Mouse (Mus musculus): ENCODE measurements at regions not wholly inside any gene's neighbourhood (a gene's known extent, or its start where the extent isn't known, plus 50 kb on each side); places are given as distances from the start of the nearest gene placed in this dataset.

- Histone ChIP-seq H3K27ac (replicated peaks in 1 of 2; ENCODE audit: control insufficient read depth in 1 of 2, insufficient read depth in 1 of 2, low read depth in 2 of 2, low read length in 2 of 2) (no peak overlapping the region), H3K9ac (ENCODE audit: low read length) (no peak overlapping the region), H3K27me3 (ENCODE audit: control insufficient read depth, insufficient read depth, low read length) (no peaks in the 10 kb centered on the region), H3K9me3 (ENCODE audit: control insufficient read depth, low read length) (no peaks in the 10 kb centered on the region), H3K4me3 (ENCODE audit: control insufficient read depth in 1 of 2, insufficient read depth in 1 of 2, low read depth in 1 of 2, low read length in 2 of 2) (no peak overlapping the region), H3K36me3 (ENCODE audit: control insufficient read depth, insufficient read depth, low read length) (no peaks in the 10 kb centered on the region), H3K4me1 (ENCODE audit: control insufficient read depth in 2 of 2, insufficient read depth in 2 of 2, low read length in 2 of 2) (no peaks in the 10 kb centered on the region), H3K4me2 (ENCODE audit: low read length) (no peak overlapping the region)
- no peak for ATAC-seq (ENCODE audit: insufficient number of reproducible peaks, insufficient read depth, low FRiP score, low read depth)
- WGBS: 80% methylated on average over 2 of the region's 2 CpGs
Observed at GRCm38 (mm10) chr10:103910098-103910497, 232.7 kb upstream of the Gm21293 start.

- no peak for ATAC-seq (ENCODE audit: insufficient number of reproducible peaks, insufficient read depth, low FRiP score, low read depth)
- Histone ChIP-seq H3K36me3 (ENCODE audit: control insufficient read depth, insufficient read depth, low read length) (no peaks in the 10 kb centered on the region), H3K4me2 (ENCODE audit: low read length) (peak overlapping the region; percentile 7; the same call in 1 of the 2 replicates), H3K27ac (replicated peaks in 1 of 2; ENCODE audit: control insufficient read depth in 1 of 2, insufficient read depth in 1 of 2, low read depth in 2 of 2, low read length in 2 of 2) (no peak overlapping the region), H3K27me3 (ENCODE audit: control insufficient read depth, insufficient read depth, low read length) (no peaks in the 10 kb centered on the region), H3K4me1 (ENCODE audit: control insufficient read depth in 2 of 2, insufficient read depth in 2 of 2, low read length in 2 of 2) (no peaks in the 10 kb centered on the region), H3K9ac (ENCODE audit: low read length) (no peak overlapping the region), H3K4me3 (ENCODE audit: control insufficient read depth in 1 of 2, insufficient read depth in 1 of 2, low read depth in 1 of 2, low read length in 2 of 2) (no peak overlapping the region), H3K9me3 (ENCODE audit: control insufficient read depth, low read length) (no peaks in the 10 kb centered on the region)
- WGBS: 19% methylated on average over 4 of the region's 4 CpGs
Observed at GRCm38 (mm10) chr10:103958183-103958582, 184.6 kb upstream of the Gm21293 start.

GRCm38 (mm10) chr10:103976059-103976458 is 166.7 kb upstream of the Gm21293 start:
- no peaks in the 10 kb centered on the region for H3K4me1 ChIP-seq (ENCODE audit: control insufficient read depth in 2 of 2, insufficient read depth in 2 of 2, low read length in 2 of 2)
- H3K4me2 ChIP-seq (ENCODE audit: low read length): no peak overlapping the region
- ATAC-seq (ENCODE audit: insufficient number of reproducible peaks, insufficient read depth, low FRiP score, low read depth): no peak
- no peaks in the 10 kb centered on the region for H3K36me3 ChIP-seq (ENCODE audit: control insufficient read depth, insufficient read depth, low read length)
- H3K4me3 ChIP-seq (ENCODE audit: control insufficient read depth in 1 of 2, insufficient read depth in 1 of 2, low read depth in 1 of 2, low read length in 2 of 2): no peak overlapping the region
- H3K27ac ChIP-seq (replicated peaks in 1 of 2; ENCODE audit: control insufficient read depth in 1 of 2, insufficient read depth in 1 of 2, low read depth in 2 of 2, low read length in 2 of 2): no peak overlapping the region
- no peak overlapping the region for H3K9ac ChIP-seq (ENCODE audit: low read length)
- H3K9me3 ChIP-seq (ENCODE audit: control insufficient read depth, low read length): no peaks in the 10 kb centered on the region
- no peaks in the 10 kb centered on the region for H3K27me3 ChIP-seq (ENCODE audit: control insufficient read depth, insufficient read depth, low read length)
- WGBS: 88% methylated on average over 6 of the region's 6 CpGs

- no peak overlapping the region for H3K9ac ChIP-seq (ENCODE audit: low read length)
- no peaks in the 10 kb centered on the region for H3K27me3 ChIP-seq (ENCODE audit: control insufficient read depth, insufficient read depth, low read length)
- H3K36me3 ChIP-seq (ENCODE audit: control insufficient read depth, insufficient read depth, low read length): no peaks in the 10 kb centered on the region
- ATAC-seq (ENCODE audit: insufficient number of reproducible peaks, insufficient read depth, low FRiP score, low read depth): no peak
- H3K4me1 ChIP-seq (ENCODE audit: control insufficient read depth in 2 of 2, insufficient read depth in 2 of 2, low read length in 2 of 2): no peaks in the 10 kb centered on the region
- no peak overlapping the region for H3K4me2 ChIP-seq (ENCODE audit: low read length)
- H3K4me3 ChIP-seq (ENCODE audit: control insufficient read depth in 1 of 2, insufficient read depth in 1 of 2, low read depth in 1 of 2, low read length in 2 of 2): no peak overlapping the region
- WGBS: 56% methylated on average over 1 of the region's 1 CpGs
- no peak overlapping the region for H3K27ac ChIP-seq (replicated peaks in 1 of 2; ENCODE audit: control insufficient read depth in 1 of 2, insufficient read depth in 1 of 2, low read depth in 2 of 2, low read length in 2 of 2)
- H3K9me3 ChIP-seq (ENCODE audit: control insufficient read depth, low read length): no peaks in the 10 kb centered on the region
Observed at GRCm38 (mm10) chr10:103984287-103984956, 158.4 kb upstream of the Gm21293 start.

GRCm38 (mm10) chr10:104019540-104019939 is 123.2 kb upstream of the Gm21293 start:
- Histone ChIP-seq H3K4me1 (ENCODE audit: control insufficient read depth in 2 of 2, insufficient read depth in 2 of 2, low read length in 2 of 2) (no peaks in the 10 kb centered on the region), H3K4me2 (ENCODE audit: low read length) (no peak overlapping the region), H3K27me3 (ENCODE audit: control insufficient read depth, insufficient read depth, low read length) (no peaks in the 10 kb centered on the region), H3K36me3 (ENCODE audit: control insufficient read depth, insufficient read depth, low read length) (no peaks in the 10 kb centered on the region), H3K27ac (replicated peaks in 1 of 2; ENCODE audit: control insufficient read depth in 1 of 2, insufficient read depth in 1 of 2, low read depth in 2 of 2, low read length in 2 of 2) (no peak overlapping the region), H3K9ac (ENCODE audit: low read length) (no peak overlapping the region), H3K4me3 (ENCODE audit: control insufficient read depth in 1 of 2, insufficient read depth in 1 of 2, low read depth in 1 of 2, low read length in 2 of 2) (no peak overlapping the region), H3K9me3 (ENCODE audit: control insufficient read depth, low read length) (no peaks in the 10 kb centered on the region)
- no peak for ATAC-seq (ENCODE audit: insufficient number of reproducible peaks, insufficient read depth, low FRiP score, low read depth)

- ATAC-seq (ENCODE audit: insufficient number of reproducible peaks, insufficient read depth, low FRiP score, low read depth): no peak
- no peak overlapping the region for H3K4me2 ChIP-seq (ENCODE audit: low read length)
- H3K9me3 ChIP-seq (ENCODE audit: control insufficient read depth, low read length): no peaks in the 10 kb centered on the region
- H3K36me3 ChIP-seq (ENCODE audit: control insufficient read depth, insufficient read depth, low read length): no peaks in the 10 kb centered on the region
- no peaks in the 10 kb centered on the region for H3K4me1 ChIP-seq (ENCODE audit: control insufficient read depth in 2 of 2, insufficient read depth in 2 of 2, low read length in 2 of 2)
- no peak overlapping the region for H3K27ac ChIP-seq (replicated peaks in 1 of 2; ENCODE audit: control insufficient read depth in 1 of 2, insufficient read depth in 1 of 2, low read depth in 2 of 2, low read length in 2 of 2)
- H3K4me3 ChIP-seq (ENCODE audit: control insufficient read depth in 1 of 2, insufficient read depth in 1 of 2, low read depth in 1 of 2, low read length in 2 of 2): no peak overlapping the region
- no peak overlapping the region for H3K9ac ChIP-seq (ENCODE audit: low read length)
- H3K27me3 ChIP-seq (ENCODE audit: control insufficient read depth, insufficient read depth, low read length): no peaks in the 10 kb centered on the region
Observed at GRCm38 (mm10) chr10:104021593-104021992, 121.2 kb upstream of the Gm21293 start.

- H3K36me3 ChIP-seq (ENCODE audit: control insufficient read depth, insufficient read depth, low read length): no peaks in the 10 kb centered on the region
- no peak overlapping the region for H3K9ac ChIP-seq (ENCODE audit: low read length)
- 41% methylated on average over 1 of the region's 1 CpGs for WGBS
- H3K27me3 ChIP-seq (ENCODE audit: control insufficient read depth, insufficient read depth, low read length): no peaks in the 10 kb centered on the region
- H3K4me2 ChIP-seq (ENCODE audit: low read length): no peak overlapping the region
- H3K9me3 ChIP-seq (ENCODE audit: control insufficient read depth, low read length): no peaks in the 10 kb centered on the region
- no peak for ATAC-seq (ENCODE audit: insufficient number of reproducible peaks, insufficient read depth, low FRiP score, low read depth)
- no peaks in the 10 kb centered on the region for H3K4me1 ChIP-seq (ENCODE audit: control insufficient read depth in 2 of 2, insufficient read depth in 2 of 2, low read length in 2 of 2)
- H3K27ac ChIP-seq (replicated peaks in 1 of 2; ENCODE audit: control insufficient read depth in 1 of 2, insufficient read depth in 1 of 2, low read depth in 2 of 2, low read length in 2 of 2): no peak overlapping the region
- H3K4me3 ChIP-seq (ENCODE audit: control insufficient read depth in 1 of 2, insufficient read depth in 1 of 2, low read depth in 1 of 2, low read length in 2 of 2): no peak overlapping the region
Observed at GRCm38 (mm10) chr10:104028162-104028561, 114.6 kb upstream of the Gm21293 start.

- no peak for ATAC-seq (ENCODE audit: insufficient number of reproducible peaks, insufficient read depth, low FRiP score, low read depth)
- H3K9me3 ChIP-seq (ENCODE audit: control insufficient read depth, low read length): no peaks in the 10 kb centered on the region
- no peak overlapping the region for H3K9ac ChIP-seq (ENCODE audit: low read length)
- H3K27me3 ChIP-seq (ENCODE audit: control insufficient read depth, insufficient read depth, low read length): no peaks in the 10 kb centered on the region
- no peaks in the 10 kb centered on the region for H3K4me1 ChIP-seq (ENCODE audit: control insufficient read depth in 2 of 2, insufficient read depth in 2 of 2, low read length in 2 of 2)
- H3K4me3 ChIP-seq (ENCODE audit: control insufficient read depth in 1 of 2, insufficient read depth in 1 of 2, low read depth in 1 of 2, low read length in 2 of 2): no peak overlapping the region
- H3K36me3 ChIP-seq (ENCODE audit: control insufficient read depth, insufficient read depth, low read length): no peaks in the 10 kb centered on the region
- no peak overlapping the region for H3K27ac ChIP-seq (replicated peaks in 1 of 2; ENCODE audit: control insufficient read depth in 1 of 2, insufficient read depth in 1 of 2, low read depth in 2 of 2, low read length in 2 of 2)
- 69% methylated on average over 3 of the region's 3 CpGs for WGBS
- H3K4me2 ChIP-seq (ENCODE audit: low read length): no peak overlapping the region
Observed at GRCm38 (mm10) chr10:104032771-104033170, 110.0 kb upstream of the Gm21293 start.
